8 mouse cellular contexts compared by ENCODE assay signal in the genomic region with DNA sequence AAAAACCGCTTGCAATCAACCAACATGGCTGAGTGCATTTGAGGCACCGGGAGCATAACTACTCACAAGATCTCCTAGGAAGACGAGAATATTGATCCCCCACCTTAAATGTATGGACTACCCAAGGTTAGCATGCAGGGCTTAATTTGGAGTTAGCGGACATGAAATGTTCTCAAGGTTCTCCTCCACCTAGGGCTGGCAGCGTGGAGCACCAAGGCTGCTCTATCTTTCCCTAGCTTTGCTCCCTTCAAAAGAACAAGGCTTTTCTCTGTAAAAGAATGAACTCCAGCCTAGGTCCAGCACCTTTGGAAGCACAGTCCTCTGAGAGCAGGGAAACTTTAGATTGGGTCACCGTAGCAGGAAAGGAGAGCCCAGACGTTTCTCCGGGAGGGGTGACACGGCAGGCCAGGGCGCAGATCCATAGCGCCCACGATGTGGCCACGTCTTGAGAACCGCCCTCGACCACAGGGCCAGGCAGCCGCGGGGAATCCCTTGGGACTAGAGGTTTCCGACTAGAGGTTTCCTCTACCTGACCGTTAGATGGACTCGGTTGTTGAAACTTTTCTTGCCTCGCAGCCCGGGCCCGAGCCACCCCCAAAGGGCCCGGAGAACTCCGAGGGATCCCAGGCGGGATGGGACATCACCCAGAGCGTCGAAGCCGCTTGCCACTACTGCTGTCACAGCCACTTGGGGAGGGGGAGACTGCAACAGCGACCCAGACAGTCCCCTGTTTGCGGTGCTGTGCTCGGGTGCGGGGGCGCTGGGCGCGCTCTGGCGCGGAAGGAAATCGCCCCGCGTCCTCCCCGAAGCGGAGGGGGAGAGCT. TPM values are rescaled to one million over a fixed set of nuclear protein-coding genes. Genes with fewer than 3 reads are reported as not detected.
DNase-seq lines count a peak whose midpoint lies in the region; ATAC-seq lines count a peak whose summit lies in the region.

No protein-coding gene starts in this region.

- H3K9ac ChIP-seq in hindbrain, embryonic 13.5 days, result no peak overlapping the region; the same call in 1 of the 2 replicates
- H3K9ac ChIP-seq in midbrain, embryonic 15.5 days, result no peak overlapping the region

- under 1% methylated on average over 42 of the region's 43 CpGs for WGBS in hindbrain, embryonic 13.5 days
- WGBS in midbrain, embryonic 15.5 days, result under 1% methylated on average over 42 of the region's 43 CpGs

- H3K36me3 ChIP-seq in hindbrain, embryonic 13.5 days, result no peaks in the 10 kb centered on the region
- H3K36me3 ChIP-seq in midbrain, embryonic 15.5 days (replicated peaks), result no peaks in the 10 kb centered on the region

- peak overlapping the region; percentile 67 for H3K4me2 ChIP-seq in hindbrain, embryonic 13.5 days
- peak overlapping the region; percentile 82 for H3K4me2 ChIP-seq in midbrain, embryonic 15.5 days

- H3K27me3 ChIP-seq in hindbrain, embryonic 13.5 days, result peaks cover 83% of the 10 kb centered on the region
- H3K27me3 ChIP-seq in midbrain, embryonic 15.5 days (replicated peaks), result peaks cover 61% of the 10 kb centered on the region

- H3K9me3 ChIP-seq in hindbrain, embryonic 13.5 days, result no peaks in the 10 kb centered on the region
- no peaks in the 10 kb centered on the region for H3K9me3 ChIP-seq in midbrain, embryonic 15.5 days

- H3K27ac ChIP-seq in hindbrain, embryonic 13.5 days, result no peak overlapping the region
- H3K27ac ChIP-seq in midbrain, embryonic 15.5 days, result no peak overlapping the region

- peak overlapping the region; percentile 49 for H3K4me3 ChIP-seq in hindbrain, embryonic 13.5 days
- peak overlapping the region; percentile 43 for H3K4me3 ChIP-seq in midbrain, embryonic 15.5 days

- peaks cover 21% of the 10 kb centered on the region for H3K4me1 ChIP-seq in hindbrain, embryonic 13.5 days (replicated peaks)
- peaks cover 20% of the 10 kb centered on the region for H3K4me1 ChIP-seq in midbrain, embryonic 15.5 days

- peak; percentile 10 to 16 for DNase-seq in cerebellum, postnatal 14 days
- DNase-seq in cerebellum, postnatal 4 days (ENCODE audit: low spot score in 2 of 2), result no peak
- DNase-seq in urinary bladder, postnatal 14 days (ENCODE audit: low spot score), result peak; percentile 10
- no peak for DNase-seq in urinary bladder, postnatal 25 days (ENCODE audit: low spot score)
- no peak for DNase-seq in frontal cortex, postnatal 14 days (ENCODE audit: low spot score in 2 of 2)
- no peak for DNase-seq in layer of hippocampus, adult 9-11 months

- ATAC-seq in hindbrain, embryonic 13.5 days (ENCODE audit: low FRiP score), result peak; percentile 47
- 0 out of 2 replicates have a peak, but pooled peaks have one; percentile 30 for ATAC-seq in midbrain, embryonic 15.5 days (replicated peaks)

RNA-seq across cellular contexts. Expression of gene Twist1, which starts 0.7 kb away (rescaled TPM):
- polyA plus RNA-seq in hindbrain, embryonic 13.5 days (2015; fragmentation: Nextera tagmentation; extraction: Ambion mirVana), result 2.4 and 2.8 TPM in 2 replicates
- polyA plus RNA-seq in midbrain, embryonic 15.5 days (2015; fragmentation: Nextera tagmentation; extraction: Ambion mirVana), result 1.2 and 1.5 TPM in 2 replicates

RNA-seq across cellular contexts. Expression of gene Ferd3l, which starts 28.6 kb away (rescaled TPM):
- polyA plus RNA-seq in hindbrain, embryonic 13.5 days (2015; fragmentation: Nextera tagmentation; extraction: Ambion mirVana), result 1.1 and 2.2 TPM in 2 replicates
- polyA plus RNA-seq in midbrain, embryonic 15.5 days (2015; fragmentation: Nextera tagmentation; extraction: Ambion mirVana), result 0.71 and 0.86 TPM in 2 replicates

Comparison
In these comparisons a context has a peak if more than half of its experiments do, and no peak if none do; other contexts are left out.
1. DNase-seq: peak in cerebellum, postnatal 14 days (2 of 2) and urinary bladder, postnatal 14 days (single experiment); none in cerebellum, postnatal 4 days (0 of 2), urinary bladder, postnatal 25 days (single experiment), frontal cortex, postnatal 14 days (0 of 2) and layer of hippocampus, adult 9-11 months (single experiment).